Mouse (Mus musculus): ENCODE measurements around the gene Hacl1.
A peak's percentile ranks its signal among the peaks of the same experiment; 100 is the strongest.
"Not testable (repeated sequence)": the region's sequence is repeated elsewhere in the genome, so short reads cannot be mapped to it uniquely, and the experiment has no call there.

Hacl1 gene

GRCm38 (mm10) chr14:31622748-31623147 lies 18.3 kb downstream of the Hacl1 start:
- peak; percentile 55 for DNase-seq

GRCm38 (mm10) chr14:31620591-31621223 lies 20.4 kb downstream of the Hacl1 start:
- DNase-seq, result no peak

- no peak for DNase-seq
These were observed 23.1 kb downstream of the Hacl1 start for GRCm38 (mm10) chr14:31617997-31618396.

GRCm38 (mm10) chr14:31617204-31617603 lies 23.9 kb downstream of the Hacl1 start:
- DNase-seq, result peak; percentile 38

- DNase-seq, result no peak
These were observed 27.4 kb downstream of the Hacl1 start for GRCm38 (mm10) chr14:31613671-31614070.

- DNase-seq, result no peak
These were observed 29.1 kb downstream of the Hacl1 start for GRCm38 (mm10) chr14:31611986-31612385.

GRCm38 (mm10) chr14:31605514-31605913 lies 35.6 kb downstream of the Hacl1 start:
- DNase-seq, result no peak

GRCm38 (mm10) chr14:31604916-31605315 lies 36.2 kb downstream of the Hacl1 start:
- DNase-seq, result no peak

GRCm38 (mm10) chr14:31602616-31602979 lies 38.5 kb downstream of the Hacl1 start:
- not testable (repeated sequence) for DNase-seq

GRCm38 (mm10) chr14:31601908-31602615 lies 39.0 kb downstream of the Hacl1 start:
- DNase-seq, result no peak

- DNase-seq, result no peak
These were observed 43.6 kb downstream of the Hacl1 start for GRCm38 (mm10) chr14:31597446-31597845.

GRCm38 (mm10) chr14:31596408-31596807 lies 44.7 kb downstream of the Hacl1 start:
- no peak for DNase-seq

GRCm38 (mm10) chr14:31594693-31595092 lies 46.4 kb downstream of the Hacl1 start:
- no peak for DNase-seq

GRCm38 (mm10) chr14:31593036-31593435 lies 48.0 kb downstream of the Hacl1 start:
- DNase-seq, result no peak

- DNase-seq, result no peak
These were observed 49.8 kb downstream of the Hacl1 start, which contains the start of gene Colq for GRCm38 (mm10) chr14:31591243-31591642. Gene Colq (minus strand): TSS chr14:31591343.

GRCm38 (mm10) chr14:31586451-31586850 lies 54.6 kb downstream of the Hacl1 start:
- no peak for DNase-seq

- DNase-seq, result no peak
These were observed 58.0 kb downstream of the Hacl1 start for GRCm38 (mm10) chr14:31583082-31583481.

- no peak for DNase-seq
These were observed 62.9 kb downstream of the Hacl1 start for GRCm38 (mm10) chr14:31577966-31578735.

- no peak for DNase-seq
These were observed 64.0 kb downstream of the Hacl1 start for GRCm38 (mm10) chr14:31576846-31577697.

- DNase-seq, result peak; percentile 53
These were observed 65.2 kb downstream of the Hacl1 start for GRCm38 (mm10) chr14:31575866-31576265.

GRCm38 (mm10) chr14:31574903-31575665 lies 66.0 kb downstream of the Hacl1 start:
- DNase-seq, result no peak

All from right cerebral cortex, postnatal 25 days (tissue).